Mouse (Mus musculus): ENCODE measurements around the gene Tomm40l.
A peak's percentile ranks its signal among the peaks of the same experiment; 100 is the strongest.
"Not testable (repeated sequence)": the region's sequence is repeated elsewhere in the genome, so short reads cannot be mapped to it uniquely, and the experiment has no call there.

Gene Tomm40l

DNA sequence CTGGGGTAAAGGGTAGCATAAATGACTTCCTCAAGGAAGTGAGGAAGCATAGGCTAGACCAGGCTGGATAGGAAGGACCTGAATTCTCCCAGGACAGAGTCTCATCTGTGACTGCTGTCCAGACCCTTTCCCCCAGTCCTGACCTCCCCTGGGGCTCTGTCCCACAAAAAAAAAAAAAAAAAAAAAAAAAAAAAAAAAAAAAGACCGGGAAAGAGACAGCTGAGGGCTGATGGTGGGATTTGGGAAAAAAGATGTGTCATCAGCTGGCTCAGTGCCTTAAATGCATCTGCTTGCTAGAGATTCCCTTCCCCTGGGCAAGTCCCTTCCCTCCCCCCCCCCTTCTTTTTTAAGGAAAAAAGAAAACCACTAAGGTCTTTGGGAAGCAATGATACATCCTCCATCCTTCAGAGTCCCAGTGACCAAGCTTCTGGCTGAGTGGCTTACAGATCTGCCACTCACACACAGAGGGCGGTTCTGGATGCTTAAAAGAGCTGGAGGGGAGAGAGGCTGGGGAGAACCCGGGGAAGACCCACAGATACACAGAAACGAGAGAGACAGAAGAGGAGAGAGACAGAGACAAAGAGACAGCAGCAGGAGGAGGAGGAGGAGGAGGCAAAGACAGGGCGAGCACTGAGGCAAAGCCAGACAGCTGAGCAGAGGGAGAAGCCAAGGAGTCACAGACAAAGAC lies 27.7 kb upstream of the Tomm40l start, which contains the start of gene Adamts4:
Gene Adamts4, plus strand, starts transcription at position 509 of the 688 bp plus-strand sequence.
- DNase-seq, result peak; percentile 71

DNA sequence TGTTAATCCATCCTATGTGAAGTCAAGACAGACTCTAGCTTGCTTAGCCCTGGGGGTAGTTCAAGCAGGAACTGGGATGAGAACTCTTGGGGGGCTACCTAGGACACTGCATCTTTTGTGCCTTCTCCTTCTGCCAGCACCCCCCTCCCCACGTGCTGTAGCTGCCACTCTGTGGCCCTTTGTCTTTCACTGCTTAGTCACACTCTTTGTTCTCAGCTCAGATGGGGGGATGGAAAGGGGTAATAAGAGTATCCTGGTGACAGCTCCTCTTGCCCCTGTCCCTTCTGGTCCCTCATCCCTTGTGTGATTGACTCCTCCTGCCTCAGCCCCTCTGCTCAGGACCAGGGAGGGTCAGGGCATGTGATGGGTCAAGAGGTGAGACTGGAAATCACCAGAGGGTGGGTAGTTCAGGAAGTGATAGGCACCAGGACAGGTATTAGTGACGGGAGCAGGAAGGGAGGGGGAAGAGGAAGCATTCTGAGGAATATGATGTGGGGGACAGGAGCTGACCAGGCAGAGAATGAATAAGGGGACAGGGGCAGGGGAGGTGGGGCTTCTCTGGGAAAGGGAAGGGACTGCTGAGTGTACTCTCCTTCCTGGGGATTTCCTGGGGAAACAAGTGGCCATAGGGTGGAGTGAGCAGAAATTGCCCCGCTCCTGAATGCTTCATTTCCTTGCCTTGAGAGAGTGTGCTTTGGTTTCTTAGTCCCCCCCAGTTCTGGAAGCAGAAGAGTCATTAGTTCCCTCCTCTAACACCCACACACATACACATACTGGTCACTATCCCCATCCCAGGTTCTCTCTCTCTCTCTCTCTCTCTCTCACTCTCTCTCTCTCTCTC lies 26.3 kb upstream of the Tomm40l start:
- peak; percentile 82 for DNase-seq

DNA sequence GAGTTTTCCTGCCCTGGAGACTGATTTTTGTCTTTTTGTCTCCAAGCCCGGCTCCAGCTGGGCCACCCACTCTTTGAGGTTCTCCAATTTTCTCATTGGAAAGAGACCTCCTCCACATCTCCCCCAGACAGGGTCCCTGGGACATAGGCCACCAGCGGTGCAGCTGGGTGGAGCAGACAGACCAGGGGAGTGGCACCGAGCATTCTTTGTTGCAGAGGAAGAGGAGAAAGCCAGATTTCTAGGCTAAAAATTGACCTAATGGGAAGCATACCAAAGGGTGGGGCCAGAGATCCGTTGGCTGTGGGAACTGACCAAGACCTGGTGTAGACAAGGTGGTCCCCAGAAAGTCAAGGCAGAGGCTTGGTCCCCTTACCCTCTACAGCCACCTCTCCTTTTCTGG lies 25.6 kb upstream of the Tomm40l start:
- no peak for DNase-seq

DNA sequence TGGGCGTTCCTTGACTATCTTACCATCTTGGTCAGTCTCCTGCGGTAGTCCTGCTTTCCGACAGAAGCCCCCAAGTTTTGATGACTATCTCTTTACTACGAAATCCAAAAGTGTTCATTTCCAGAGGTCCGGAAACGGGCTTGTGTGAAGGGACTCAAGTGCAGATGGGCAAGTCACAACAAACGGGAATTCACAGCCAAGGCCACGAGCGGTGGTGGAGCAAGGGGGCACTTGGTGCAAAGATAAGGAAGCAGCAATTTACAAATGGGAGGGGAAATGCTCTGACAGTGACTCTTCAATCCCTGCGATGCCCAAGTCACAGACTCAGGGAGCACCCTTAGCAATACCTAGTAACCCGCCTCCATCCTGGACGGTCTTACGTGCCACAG lies 25.1 kb upstream of the Tomm40l start:
- DNase-seq, result no peak

DNA sequence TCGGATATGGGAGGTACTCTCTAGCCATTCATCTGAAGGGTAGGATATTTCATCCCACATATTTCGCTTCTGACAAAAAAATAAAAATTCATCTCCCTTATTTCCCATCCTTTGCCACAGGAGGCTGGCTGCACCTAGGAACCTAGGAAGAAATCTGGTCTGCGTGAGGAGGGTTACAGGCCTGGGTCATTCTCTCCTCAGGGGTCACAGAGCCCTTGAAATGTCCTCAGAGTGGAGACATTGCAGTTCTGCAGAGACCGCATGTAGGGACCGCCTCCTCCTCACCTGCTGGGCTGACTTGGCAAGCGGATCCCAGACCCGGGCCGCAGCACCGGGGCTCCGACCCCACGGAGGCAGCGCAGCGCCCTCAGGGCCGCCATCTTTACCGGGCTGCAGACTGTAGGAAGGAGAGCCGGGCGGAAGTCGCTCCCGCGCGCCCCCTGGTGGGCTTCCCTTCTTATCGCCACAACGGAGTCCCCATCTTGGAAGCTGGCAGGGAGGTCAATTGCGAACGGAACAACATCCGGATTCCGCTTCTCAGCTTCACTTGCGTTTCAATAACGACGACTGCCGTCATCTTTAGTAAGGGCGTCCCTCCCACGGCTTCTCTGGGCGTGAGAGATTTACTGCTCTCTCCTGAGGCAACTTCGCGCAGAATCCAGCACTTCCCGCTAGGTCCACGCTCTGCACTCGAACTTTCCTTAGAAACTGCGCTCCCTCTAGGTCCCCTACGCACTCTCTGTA lies 24.6 kb upstream of the Tomm40l start:
- DNase-seq, result peak; percentile 98

DNA sequence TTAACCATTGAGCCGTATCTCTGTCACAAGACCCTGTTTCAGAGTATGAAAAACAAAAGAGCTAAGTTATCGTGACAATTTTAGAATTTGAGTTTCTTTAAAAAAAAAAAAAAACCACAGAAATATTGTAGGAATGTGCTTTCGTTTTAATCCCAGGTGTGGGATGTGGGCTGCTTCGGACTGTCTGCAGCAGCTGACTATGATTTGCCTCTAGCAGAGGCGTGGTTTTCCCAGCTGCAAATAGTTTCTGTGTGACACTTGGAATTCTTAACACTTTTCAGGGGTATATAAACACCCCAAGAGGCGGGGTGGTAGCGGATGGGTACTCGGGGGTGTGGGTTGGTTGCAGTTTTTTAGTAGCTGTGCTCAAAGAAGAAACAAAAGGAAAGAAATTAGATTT lies 23.0 kb upstream of the Tomm40l start:
- DNase-seq, result no peak

DNA sequence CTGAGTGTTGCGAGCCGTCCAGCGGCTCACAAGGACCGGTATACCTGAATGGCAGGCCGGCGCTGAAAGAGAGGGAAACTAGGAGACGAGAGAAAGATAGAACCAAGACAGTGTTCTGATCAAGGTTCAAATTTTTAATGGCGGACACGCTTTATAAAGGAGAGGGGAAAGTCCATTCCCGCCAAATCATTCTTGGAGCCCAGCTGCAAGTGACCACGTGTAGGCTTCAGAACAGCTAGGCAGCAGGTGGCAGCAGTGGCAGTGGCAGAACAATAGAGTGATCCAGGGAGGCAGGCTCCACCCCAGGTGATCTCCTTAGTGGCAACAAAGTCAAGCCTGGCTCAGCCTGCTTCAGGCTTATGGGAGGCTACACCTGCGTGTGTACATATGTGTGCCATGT lies 19.6 kb upstream of the Tomm40l start:
- DNase-seq, result not testable (repeated sequence)

DNA sequence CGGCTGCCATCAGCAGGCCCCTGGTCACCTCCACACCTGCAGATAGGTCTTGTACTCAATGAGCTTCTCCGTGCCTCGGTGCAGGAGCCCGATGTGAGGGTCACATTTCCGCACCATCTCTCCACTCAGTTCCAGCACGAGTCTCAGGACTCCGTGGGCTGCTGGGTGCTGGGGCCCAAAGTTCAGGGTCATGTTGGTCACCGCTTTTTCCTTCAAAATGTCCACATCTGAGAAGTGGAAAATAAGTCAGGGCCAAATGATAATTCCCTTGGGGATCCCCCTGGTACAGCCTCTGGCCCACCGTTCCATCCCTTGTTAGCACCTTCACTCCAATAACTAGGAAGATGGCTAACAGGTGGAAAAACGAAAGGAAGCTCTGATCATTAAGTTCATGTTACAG lies 18.6 kb upstream of the Tomm40l start:
- no peak for DNase-seq

DNA sequence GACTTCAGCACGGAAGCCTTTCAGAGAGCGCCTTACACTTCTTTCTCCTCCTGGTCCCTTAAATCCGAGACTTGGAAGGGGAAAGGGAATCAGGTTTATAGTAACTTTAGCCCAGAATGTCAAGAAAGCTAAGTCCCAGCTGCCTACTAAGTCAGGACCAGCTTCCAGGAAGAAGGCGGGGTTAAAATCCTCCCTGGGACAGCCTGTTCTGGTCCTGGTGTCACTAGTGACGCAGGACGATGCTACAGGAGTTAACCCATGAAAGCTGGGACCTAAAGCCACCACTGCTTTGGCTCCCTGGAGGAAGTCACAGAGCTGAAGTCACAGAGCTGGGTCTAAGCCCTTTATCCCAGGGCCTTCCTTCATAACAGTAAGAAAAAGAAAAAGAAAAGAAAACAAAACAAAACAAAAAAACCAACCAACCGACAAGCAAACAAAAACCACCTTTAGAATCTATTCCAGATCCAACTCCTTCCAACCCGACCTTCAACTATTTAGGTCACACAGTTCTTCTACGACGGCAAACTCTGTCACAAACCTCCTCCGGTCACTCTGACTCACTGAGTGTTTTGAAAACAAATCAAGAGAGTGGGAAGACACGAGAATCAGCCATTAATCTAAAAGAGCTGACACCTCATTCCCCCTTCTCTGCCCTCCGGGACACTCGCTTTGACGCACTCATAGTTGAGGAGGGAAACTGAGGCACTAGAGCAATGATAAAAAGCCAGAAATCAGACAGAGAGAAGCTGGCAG lies 17.9 kb upstream of the Tomm40l start:
- DNase-seq, result no peak

DNA sequence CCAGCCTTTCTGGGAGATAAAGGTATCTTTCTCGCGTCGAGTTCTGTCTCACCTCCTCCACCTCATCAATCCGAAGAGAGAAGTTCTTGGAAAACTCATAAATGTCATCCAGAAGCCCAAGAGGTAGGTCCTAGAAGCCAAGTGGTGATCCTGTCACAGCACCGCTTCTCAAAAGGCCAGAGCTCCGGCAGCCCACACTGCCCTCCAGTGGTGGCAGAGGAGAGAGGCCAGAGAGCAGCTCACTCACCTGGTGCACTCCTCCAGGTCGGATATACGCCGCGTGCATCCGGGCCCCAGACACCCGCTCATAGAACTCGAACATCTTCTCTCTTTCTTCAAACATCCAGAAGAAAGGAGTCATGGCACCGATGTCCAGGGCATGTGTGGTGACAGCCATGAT lies 16.1 kb upstream of the Tomm40l start:
- no peak for DNase-seq

DNA sequence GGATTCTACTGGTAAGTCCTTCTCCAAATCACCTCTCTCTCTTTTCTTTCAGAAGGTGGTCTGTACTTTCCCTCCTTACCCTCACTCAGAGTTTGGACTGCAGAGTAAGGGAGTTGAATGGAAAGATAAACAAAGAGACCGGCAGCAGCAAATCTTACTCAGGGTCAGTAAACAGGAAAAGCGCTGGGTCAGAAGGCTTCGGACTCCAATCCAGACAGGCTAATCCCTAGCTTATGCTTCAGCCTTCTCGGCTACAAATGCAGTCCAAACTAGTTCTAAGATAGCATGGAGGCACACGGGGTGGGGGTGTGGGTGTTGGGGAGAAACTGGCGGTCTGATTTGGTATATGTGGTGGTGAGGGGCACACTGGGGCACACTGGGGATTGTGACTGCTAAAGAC lies 15.1 kb upstream of the Tomm40l start:
- no peak for DNase-seq

DNA sequence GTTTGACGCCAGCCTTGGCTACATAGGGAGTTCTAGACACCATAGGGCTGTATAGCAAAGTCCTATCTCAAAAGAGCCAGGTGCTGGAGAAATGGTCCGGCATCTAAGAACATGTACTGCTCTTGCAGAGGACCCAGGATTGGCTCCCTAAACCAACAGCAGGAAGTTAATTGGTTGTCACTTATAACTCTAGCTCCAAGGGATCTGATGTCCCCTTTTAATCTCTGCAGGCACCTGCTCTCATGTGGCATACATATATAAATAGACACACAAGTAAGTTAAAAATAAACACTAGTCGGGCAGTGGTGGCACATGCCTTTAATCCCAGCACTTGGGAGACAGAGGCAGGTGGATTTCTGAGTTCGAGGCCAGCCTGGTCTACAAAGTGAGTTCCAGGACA lies 13.5 kb upstream of the Tomm40l start:
- DNase-seq, result no peak

DNA sequence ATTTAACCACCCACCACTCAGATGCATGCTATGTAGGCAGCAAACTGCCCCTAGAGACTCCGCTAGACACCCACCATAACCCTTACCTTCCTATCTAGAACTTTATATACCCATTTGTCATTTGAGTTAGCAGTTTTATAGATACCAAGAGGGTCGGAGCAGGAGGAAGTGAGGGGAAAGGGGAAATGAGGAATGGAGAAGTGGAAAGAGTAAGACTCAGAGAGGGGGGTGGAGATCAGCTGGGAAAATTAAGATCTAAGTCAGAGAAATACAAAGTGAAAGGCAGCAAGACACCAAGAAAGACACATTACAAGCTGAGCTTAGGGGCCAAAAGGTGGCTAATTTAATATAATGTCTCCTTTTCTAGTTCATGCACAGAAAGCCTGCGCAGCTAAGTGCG lies 12.2 kb upstream of the Tomm40l start:
- no peak for DNase-seq

DNA sequence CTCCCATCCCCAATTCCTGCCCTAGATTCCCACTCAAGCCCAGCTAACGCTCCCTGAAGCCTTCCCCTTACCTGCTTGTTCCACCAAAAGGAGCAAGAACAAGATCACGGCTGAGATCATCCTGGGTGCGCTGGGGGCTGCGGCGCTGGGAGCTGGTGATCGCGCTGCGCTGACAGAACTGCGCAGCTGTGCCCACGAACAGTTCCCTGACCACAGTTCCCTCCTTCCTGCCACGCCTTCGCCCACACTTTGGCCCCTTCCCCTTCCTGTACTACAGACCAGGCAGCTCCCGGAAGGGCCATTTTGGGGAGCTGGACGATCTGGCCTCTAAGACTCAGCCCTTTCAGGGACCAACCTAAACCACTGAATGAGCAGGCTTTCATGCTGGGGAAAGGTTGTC lies 11.8 kb upstream of the Tomm40l start, which contains the start of gene Fcer1g:
Gene Fcer1g, minus strand, starts transcription at position 240 of the 400 bp plus-strand sequence.
- DNase-seq, result peak; percentile 73

DNA sequence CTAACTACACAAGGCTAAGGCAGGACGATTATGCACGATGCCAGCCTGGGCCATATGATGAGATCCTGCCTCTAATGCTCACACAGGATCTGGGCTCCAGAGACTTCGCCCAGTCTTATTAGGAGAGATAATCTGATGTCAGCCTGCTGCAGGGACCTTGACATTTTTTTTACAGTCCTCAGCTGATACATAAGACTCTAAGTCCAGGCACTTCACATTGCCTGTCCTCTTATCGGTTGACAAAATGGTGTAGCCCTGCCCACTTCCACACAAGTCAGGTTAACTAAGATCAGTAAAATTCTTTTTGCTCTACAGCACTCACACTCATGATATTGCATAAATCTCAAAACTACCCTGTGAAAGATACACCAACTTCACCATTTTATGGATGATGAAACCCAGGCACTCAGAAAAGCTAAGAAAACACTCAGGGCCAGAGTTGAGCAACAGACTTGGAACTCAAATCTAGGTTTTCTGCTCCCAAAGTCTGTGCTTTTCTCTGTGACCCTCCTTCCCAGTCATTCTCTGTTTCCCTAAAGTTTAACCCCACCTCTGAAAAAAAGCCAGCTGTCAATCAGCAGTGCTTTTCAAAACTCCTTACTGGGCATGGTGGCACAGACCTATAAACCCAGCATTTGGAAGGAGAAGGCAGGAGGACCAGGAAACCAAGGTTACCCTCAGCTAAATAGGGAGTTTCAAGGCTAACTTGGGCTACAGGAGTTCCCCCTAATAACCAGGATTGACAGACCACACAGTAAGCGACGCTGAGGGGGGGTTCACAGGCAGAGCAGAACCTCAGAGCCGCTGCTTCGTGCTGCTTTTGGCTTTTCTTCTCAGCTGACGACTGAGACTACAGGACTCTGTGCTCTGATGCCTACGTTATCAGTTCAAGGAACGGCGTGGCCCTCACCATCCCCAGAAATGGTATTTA lies 10.8 kb upstream of the Tomm40l start:
- DNase-seq, result no peak

DNA sequence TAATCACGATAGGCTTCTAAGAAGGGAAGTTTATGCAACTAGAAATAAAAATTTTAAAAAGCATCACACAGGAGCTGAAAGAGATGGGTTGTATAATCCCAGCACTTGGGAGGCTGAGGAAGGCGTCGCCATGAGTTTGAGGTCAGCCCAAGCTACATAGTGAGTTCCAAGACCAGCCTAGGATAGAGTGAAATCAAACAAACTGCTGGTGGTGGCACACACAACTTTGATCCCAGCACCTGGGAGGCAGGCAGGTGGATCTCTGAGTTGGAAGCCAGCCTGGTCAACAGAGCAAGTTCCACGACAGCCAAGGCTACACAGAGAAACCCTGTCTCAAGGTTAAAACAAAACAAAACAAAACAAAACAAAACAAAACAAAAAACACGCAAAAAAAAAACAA lies 10.0 kb upstream of the Tomm40l start:
- DNase-seq, result no peak

DNA sequence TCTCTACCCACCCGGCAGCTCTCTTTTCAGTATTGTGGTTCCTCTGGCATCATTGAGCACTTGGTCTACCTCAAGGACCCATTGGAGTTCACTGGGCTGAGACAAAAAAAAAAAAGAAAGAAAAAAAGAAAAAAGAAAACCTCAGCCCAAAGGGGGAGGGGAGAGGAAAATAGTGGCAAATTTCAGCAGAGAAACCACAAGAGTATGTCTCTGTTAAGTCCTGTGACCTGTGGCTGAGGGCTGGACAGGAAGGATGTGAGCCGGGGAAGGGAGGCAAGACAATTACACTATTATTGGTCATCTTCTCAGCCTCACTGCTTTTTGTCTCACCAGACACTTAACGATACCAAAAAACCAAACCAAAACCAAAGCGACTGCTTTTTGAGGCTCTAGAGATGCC lies 9.5 kb upstream of the Tomm40l start:
- DNase-seq, result no peak

DNA sequence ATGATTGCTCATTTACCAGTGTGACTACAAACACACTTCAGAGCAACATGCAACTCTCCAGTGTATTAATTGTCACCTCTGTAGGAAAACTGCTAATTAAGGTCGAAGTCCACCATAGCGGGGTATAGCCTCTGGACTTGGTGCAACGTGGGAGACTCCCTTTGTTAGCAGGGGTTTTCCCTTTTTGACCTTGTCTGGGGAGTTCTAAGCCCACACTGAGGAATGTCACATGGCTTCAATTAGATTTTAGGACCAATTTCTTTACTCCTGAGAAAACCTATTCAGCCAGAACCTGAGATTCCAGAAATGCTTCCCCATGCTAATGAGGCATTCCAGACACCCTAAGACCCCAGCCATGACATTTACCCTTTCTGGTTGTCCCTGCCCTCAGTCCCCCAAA lies 7.9 kb upstream of the Tomm40l start:
- no peak for DNase-seq

DNA sequence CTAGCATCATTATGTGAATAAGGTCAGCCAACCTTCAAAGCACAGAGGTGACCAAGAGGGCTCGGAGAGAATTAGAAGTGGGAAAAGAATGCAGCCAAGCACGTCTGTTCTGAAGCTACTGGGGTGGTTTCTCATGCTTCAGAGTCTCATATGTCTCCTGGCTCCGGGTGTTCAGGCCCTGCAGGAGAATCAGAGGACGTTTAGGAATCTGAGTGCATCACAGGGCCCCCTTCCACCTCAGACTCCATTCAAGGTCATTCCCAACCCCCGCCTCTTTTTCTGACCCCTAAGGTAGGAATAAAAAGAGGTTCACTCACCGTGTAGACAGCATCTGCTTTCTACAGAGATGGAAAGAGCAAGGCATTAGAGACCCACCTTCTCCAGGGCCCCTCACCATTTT lies 7.4 kb upstream of the Tomm40l start:
- DNase-seq, result no peak

DNA sequence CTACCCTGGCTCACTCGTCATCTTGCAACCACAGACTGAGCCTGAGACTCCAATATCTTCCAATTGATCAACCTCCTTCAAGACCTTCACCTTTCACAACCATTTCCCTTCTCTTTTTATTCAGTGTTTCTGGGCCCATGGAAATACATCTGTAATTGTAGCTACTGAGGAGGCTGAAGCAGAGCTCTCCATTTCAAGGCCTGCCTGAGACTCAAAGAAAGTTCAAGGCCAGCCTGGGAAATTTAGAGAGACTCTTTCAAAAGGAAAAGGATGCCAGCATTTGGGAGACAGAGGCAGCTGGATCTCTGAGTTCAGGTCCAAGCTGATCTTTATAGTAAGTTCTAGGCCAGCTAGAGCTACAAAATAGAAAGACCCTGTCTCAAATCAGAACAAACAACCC lies 5.6 kb upstream of the Tomm40l start:
- no peak for DNase-seq

DNA sequence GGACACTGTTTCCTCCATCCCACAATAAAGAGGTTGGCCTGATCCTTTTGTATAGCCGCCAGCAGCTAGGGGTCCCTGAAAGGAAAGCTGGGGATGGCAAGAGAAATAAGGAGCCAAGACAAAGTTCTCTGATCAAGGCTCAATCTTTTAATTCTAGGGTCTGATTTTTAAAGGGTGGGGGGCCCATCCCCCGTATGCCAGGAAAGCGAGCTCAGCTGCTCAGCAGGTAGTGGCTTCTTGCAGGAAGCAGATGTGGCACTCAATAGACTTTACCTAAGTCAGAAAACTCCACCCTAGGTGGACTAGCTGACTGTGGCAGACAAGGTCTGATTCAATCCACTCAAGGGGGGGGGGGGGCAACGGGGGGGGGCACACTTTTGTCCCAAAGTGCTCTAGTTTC lies 4.5 kb upstream of the Tomm40l start:
- no peak for DNase-seq

DNA sequence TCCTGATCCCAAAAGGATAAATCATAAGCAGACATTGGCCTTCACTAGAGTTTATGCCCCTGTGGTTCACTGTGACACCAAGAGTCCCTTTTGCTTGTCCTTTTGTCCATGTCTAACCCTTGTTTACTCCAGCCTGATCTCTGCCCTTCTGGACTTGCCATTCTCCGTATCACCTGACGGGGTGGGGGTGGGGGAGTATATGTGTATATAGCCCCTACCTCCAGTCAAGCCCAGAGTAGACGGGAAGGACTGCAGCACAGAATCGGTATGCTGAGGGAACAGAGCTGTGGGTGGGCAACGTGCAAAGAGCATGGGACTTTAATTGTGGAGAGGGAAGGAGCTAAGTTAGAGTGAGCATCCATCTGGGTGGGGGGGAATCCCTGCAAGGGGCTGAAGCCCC lies 2.5 kb upstream of the Tomm40l start, which contains the start of gene Apoa2:
Gene Apoa2, plus strand, starts transcription at position 198 of the 400 bp plus-strand sequence.
- no peak for DNase-seq
